9 mouse cellular contexts compared by ENCODE assay signal in genomic region chr8:111745086-111745485, GRCm38 (mm10). TPM values are rescaled to one million over a fixed set of nuclear protein-coding genes. Genes with fewer than 3 reads are reported as not detected.
DNase-seq lines count a peak whose midpoint lies in the region; ATAC-seq and TF ChIP-seq lines count a peak whose summit lies in the region.
"Had no signal": no experiment of that assay in that cellular context is flagged by ENCODE, and none has a peak within 500 bp of the region (broad histone marks: within the 10 kb centered on the region; RNA-seq: fewer than 3 reads in every experiment).

No protein-coding gene starts in this region.

- no peaks in the 10 kb centered on the region for H3K79me2 ChIP-seq in CH12.LX (replicated peaks; ENCODE audit: control insufficient read depth, extremely low read depth, insufficient read depth, poor library complexity, severe bottlenecking)

- peaks cover 73% of the 10 kb centered on the region for H3K4me1 ChIP-seq in heart, embryonic 10.5 days
- peaks cover 0 to 2% of the 10 kb centered on the region in 2 experiments; a peak in 1 of 4 replicates for H3K4me1 ChIP-seq in CH12.LX (ENCODE audit: control insufficient read depth in 1 of 2, insufficient read depth in 2 of 2)
- peaks cover 52% of the 10 kb centered on the region for H3K4me1 ChIP-seq in forebrain, embryonic 15.5 days
- H3K4me1 ChIP-seq in liver, embryonic 13.5 days (replicated peaks): peaks cover 57% of the 10 kb centered on the region

- no peak for TF ChIP-seq RAD21 in CH12.LX (IDR thresholded peaks at IDR 0.05; ENCODE audit: low read depth, low read length)

- H3K27me3 ChIP-seq in heart, embryonic 10.5 days (ENCODE audit: insufficient read depth, poor library complexity, severe bottlenecking): no peaks in the 10 kb centered on the region
- peaks cover 50% of the 10 kb centered on the region for H3K27me3 ChIP-seq in CH12.LX (replicated peaks)
- no peaks in the 10 kb centered on the region for H3K27me3 ChIP-seq in forebrain, embryonic 15.5 days
- H3K27me3 ChIP-seq in liver, embryonic 13.5 days: peaks cover 74% of the 10 kb centered on the region

- ATAC-seq in forebrain, embryonic 15.5 days (replicated peaks): no peak
- no peak for ATAC-seq in liver, embryonic 13.5 days (ENCODE audit: low read depth)

- in situ Hi-C loops in CH12.LX (cut with MboI; ENCODE audit: low pct_ligation_motif_present, low pct_unique_long_range_greater_than_20kb, low sequenced_read_pairs): no loop called here

- H3K9me3 ChIP-seq in heart, embryonic 10.5 days: no peaks in the 10 kb centered on the region
- H3K9me3 ChIP-seq in CH12.LX (replicated peaks; ENCODE audit: low read length): no peaks in the 10 kb centered on the region
- H3K9me3 ChIP-seq in forebrain, embryonic 15.5 days: no peaks in the 10 kb centered on the region
- no peaks in the 10 kb centered on the region for H3K9me3 ChIP-seq in liver, embryonic 13.5 days (replicated peaks)

- 57% methylated on average over 5 of the region's 5 CpGs for WGBS in heart, embryonic 10.5 days
- 63% methylated on average over 5 of the region's 5 CpGs for WGBS in forebrain, embryonic 15.5 days
- 53% methylated on average over 5 of the region's 5 CpGs for WGBS in liver, embryonic 13.5 days (ENCODE audit: insufficient replicate concordance)

- no peak for TF ChIP-seq EP300 in CH12.LX (IDR thresholded peaks at IDR 0.05; ENCODE audit: low read length)

- intact Hi-C loops in heart, postnatal 14 days (cut with DNase I): no loop called here

- TF ChIP-seq POLR2A in CH12.LX (IDR thresholded peaks at IDR 0.05; ENCODE audit: low read depth, low read length): no peak

- H3K9ac ChIP-seq in CH12.LX (ENCODE audit: insufficient read depth, low read depth): no peak overlapping the region
- 0 out of 2 replicates have a peak overlapping the region, but pooled peaks have one; percentile 4 for H3K9ac ChIP-seq in forebrain, embryonic 15.5 days (replicated peaks)
- no peak overlapping the region for H3K9ac ChIP-seq in liver, embryonic 13.5 days
- H3K9ac ChIP-seq: liver, embryonic 14.5 days had no signal

- H3K4me2 ChIP-seq in CH12.LX (ENCODE audit: insufficient read depth, low read depth, poor library complexity, severe bottlenecking): no peak overlapping the region
- no peak overlapping the region for H3K4me2 ChIP-seq in forebrain, embryonic 15.5 days (replicated peaks)
- H3K4me2 ChIP-seq in liver, embryonic 13.5 days: peak overlapping the region; percentile 41; the same call in 1 of the 2 replicates

- H3K27ac ChIP-seq in heart, embryonic 10.5 days: peak overlapping the region; percentile 98
- no peak overlapping the region for H3K27ac ChIP-seq in CH12.LX (ENCODE audit: insufficient read depth, low read depth)
- H3K27ac ChIP-seq in forebrain, embryonic 15.5 days (replicated peaks): peak overlapping the region; percentile 72
- H3K27ac ChIP-seq in liver, embryonic 13.5 days: no peak overlapping the region
- H3K27ac ChIP-seq: liver, embryonic 14.5 days had no signal

- TF ChIP-seq CTCF in CH12.LX (conservative IDR thresholded peaks at IDR 0.05 in 1 of 2, IDR thresholded peaks at IDR 0.05 in 1 of 2; ENCODE audit: low read depth in 2 of 2, low read length in 2 of 2): no peak

- dilution Hi-C loops in CH12.LX (cut with MboI; ENCODE audit: extremely low pct_ligation_motif_present, extremely low pct_unique_long_range_greater_than_20kb, low sequenced_read_pairs): no loop called here

- no peaks in the 10 kb centered on the region for H3K36me3 ChIP-seq in heart, embryonic 10.5 days
- no peaks in the 10 kb centered on the region for H3K36me3 ChIP-seq in CH12.LX (replicated peaks in 1 of 2; ENCODE audit: control insufficient read depth in 1 of 2, insufficient read depth in 1 of 2, low read length in 1 of 2)
- H3K36me3 ChIP-seq in forebrain, embryonic 15.5 days: no peaks in the 10 kb centered on the region
- H3K36me3 ChIP-seq in liver, embryonic 13.5 days: no peaks in the 10 kb centered on the region

- H3K4me3 ChIP-seq in heart, embryonic 10.5 days: peak overlapping the region; percentile 53; the same call in 1 of the 2 replicates
- no peak overlapping the region for H3K4me3 ChIP-seq in CH12.LX (replicated peaks in 1 of 3; ENCODE audit: low read depth in 2 of 3, low read length in 2 of 3, poor library complexity in 1 of 3)
- no peak overlapping the region for H3K4me3 ChIP-seq in forebrain, embryonic 15.5 days
- H3K4me3 ChIP-seq in liver, embryonic 13.5 days (replicated peaks): no peak overlapping the region

- DNase-seq in heart, embryonic 10.5 days (ENCODE audit: low spot score): no peak
- no peak for DNase-seq in heart, postnatal 14 days
- no peak for DNase-seq in CH12.LX (ENCODE audit: extremely low read depth)
- no peak for DNase-seq in liver, embryonic 13.5 days
- DNase-seq in c-Kit-positive CD71-positive TER-119-positive erythroid progenitor cells, embryonic 14.5 days (ENCODE audit: low spot score): no peak
- no peak for DNase-seq in frontal cortex, adult 2 months (ENCODE audit: extremely low spot score in 1 of 2, low spot score in 1 of 2)
- DNase-seq in retina, embryonic 14.5 days (ENCODE audit: low spot score): no peak

TF ChIP-seq in CH12.LX, 34 proteins besides CTCF, POLR2A, EP300 and RAD21:
- TF ChIP-seq SIN3A (IDR thresholded peaks at IDR 0.05; ENCODE audit: low read length) (no peak), ZNF384 (IDR thresholded peaks at IDR 0.05; ENCODE audit: low read depth, low read length) (peak; percentile 54; the same call in 1 of the 2 replicates)

RNA-seq across cellular contexts. Expression of gene Bcar1, which starts 1.5 kb away (rescaled TPM):
- polyA plus RNA-seq in heart, embryonic 10.5 days (2016; fragmentation: Nextera tagmentation; extraction: Ambion mirVana): 53.2 and 54.4 TPM in 2 replicates
- 10 to 100 TPM; 27.1 to 35.7 TPM for total RNA-seq in heart, postnatal 14 days (2021)
- 1.2 and 2.1 TPM in 2 replicates for total RNA-seq in CH12.LX (2012; rRNA removed)
- 0.74 and 0.97 TPM in 2 replicates for total RNA-seq in CH12.LX (2014; rRNA removed)
- polyA plus RNA-seq in CH12.LX (2012; ENCODE audit: insufficient read length, low read depth): 1.2 and 1.5 TPM in 2 replicates
- polyA plus RNA-seq in forebrain, embryonic 15.5 days (2015; fragmentation: Nextera tagmentation; extraction: Ambion mirVana): 51.8 and 55.1 TPM in 2 replicates
- polyA plus RNA-seq in liver, embryonic 13.5 days (2015; fragmentation: Nextera tagmentation; extraction: Ambion mirVana): 5.6 and 6.3 TPM in 2 replicates
- polyA plus RNA-seq in frontal cortex, adult 2 months (2012; rRNA removed): 42.1 and 44.2 TPM in 2 replicates

RNA-seq across cellular contexts. Expression of gene Ctrb1, which starts 54.3 kb away (rescaled TPM):
- polyA plus RNA-seq in heart, embryonic 10.5 days (2016; fragmentation: Nextera tagmentation; extraction: Ambion mirVana): not detected in 2 replicates
- not detected for total RNA-seq in heart, postnatal 14 days (2021)
- not detected in 2 replicates for total RNA-seq in CH12.LX (2012; rRNA removed)
- not detected in 2 replicates for total RNA-seq in CH12.LX (2014; rRNA removed)
- not detected in 2 replicates for polyA plus RNA-seq in CH12.LX (2012; ENCODE audit: insufficient read length, low read depth)
- polyA plus RNA-seq in forebrain, embryonic 15.5 days (2015; fragmentation: Nextera tagmentation; extraction: Ambion mirVana): not detected in 2 replicates
- polyA plus RNA-seq in liver, embryonic 13.5 days (2015; fragmentation: Nextera tagmentation; extraction: Ambion mirVana): 1.5 and 2.9 TPM in 2 replicates
- polyA plus RNA-seq in frontal cortex, adult 2 months (2012; rRNA removed): 0.24 and 0.25 TPM in 2 replicates

Comparison
In these comparisons a context has a peak if more than half of its experiments do, and no peak if none do; other contexts are left out.
1. H3K27ac ChIP-seq: peak in heart, embryonic 10.5 days (single experiment) and forebrain, embryonic 15.5 days (single experiment); none in CH12.LX (single experiment) and liver, embryonic 13.5 days (single experiment).